Mouse (Mus musculus): ENCODE data around the gene Gm21083. TPM values are rescaled to one million over a fixed set of nuclear protein-coding genes. Genes with fewer than 3 reads are reported as not detected.

The Gm21083 gene
- 0.14 TPM in 1 of 2 replicates, not detected in the other for polyA plus RNA-seq (2012; rRNA removed)

DNA sequence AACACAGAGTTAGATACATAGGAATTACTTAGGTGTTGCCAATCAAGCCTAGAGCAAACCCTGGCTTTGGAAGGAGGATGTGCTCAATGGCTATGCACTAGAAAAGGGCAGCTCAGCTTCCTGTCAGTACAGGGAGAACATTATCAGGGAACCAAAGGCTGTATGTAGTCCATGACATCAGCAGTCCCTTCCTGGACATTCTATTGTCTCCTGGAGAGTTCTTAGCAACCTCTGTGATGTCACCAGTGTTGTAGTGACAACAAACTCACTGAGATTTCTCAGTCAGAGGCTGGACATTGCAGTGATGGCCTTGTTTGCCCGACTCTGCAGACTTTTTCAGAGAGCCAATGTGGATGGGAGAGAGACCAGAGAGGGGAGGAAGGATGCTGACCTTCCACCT lies at the start of gene Gm21083:
TSS of gene Gm21083 (plus strand) at position 301 of the 400 bp plus-strand sequence.

DNA sequence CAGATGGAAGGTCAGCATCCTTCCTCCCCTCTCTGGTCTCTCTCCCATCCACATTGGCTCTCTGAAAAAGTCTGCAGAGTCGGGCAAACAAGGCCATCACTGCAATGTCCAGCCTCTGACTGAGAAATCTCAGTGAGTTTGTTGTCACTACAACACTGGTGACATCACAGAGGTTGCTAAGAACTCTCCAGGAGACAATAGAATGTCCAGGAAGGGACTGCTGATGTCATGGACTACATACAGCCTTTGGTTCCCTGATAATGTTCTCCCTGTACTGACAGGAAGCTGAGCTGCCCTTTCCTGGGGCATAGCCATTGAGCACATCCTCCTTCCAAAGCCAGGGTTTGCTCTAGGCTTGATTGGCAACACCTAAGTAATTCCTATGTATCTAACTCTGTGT lies 48.0 kb upstream of the Gm21083 start, which contains the start of gene Gm21190:
TSS of gene Gm21190 (minus strand) at position 101 of the 400 bp plus-strand sequence.

DNA sequence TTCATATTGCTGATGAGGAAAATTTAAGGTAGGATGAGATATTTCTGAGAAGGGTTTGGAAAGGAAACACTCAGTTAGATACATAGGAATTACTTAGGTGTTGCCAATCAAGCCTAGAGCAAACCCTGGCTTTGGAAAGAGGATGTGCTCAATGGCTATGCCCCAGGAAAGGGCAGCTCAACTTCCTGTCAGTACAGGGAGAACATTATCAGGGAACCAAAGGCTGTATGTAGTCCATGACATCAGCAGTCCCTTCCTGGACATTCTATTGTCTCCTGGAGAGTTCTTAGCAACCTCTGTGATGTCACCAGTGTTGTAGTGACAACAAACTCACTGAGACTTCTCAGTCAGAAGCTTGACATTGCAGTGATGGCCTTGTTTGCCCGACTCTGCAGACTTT lies 41.6 kb downstream of the Gm21083 start, which contains the start of gene Speer4d:
TSS of gene Speer4d (plus strand) at position 301 of the 400 bp plus-strand sequence.

Other genes starting within 250 kb of the Gm21083 start
- gene Gm21149, start 100.8 kb upstream of the Gm21083 start, polyA plus RNA-seq (2012; rRNA removed), result 0.63 and 1.1 TPM in 2 replicates
- 0.27 and 0.35 TPM in 2 replicates for gene Gm21190, start 48.1 kb upstream of the Gm21083 start, polyA plus RNA-seq (2012; rRNA removed)
- gene Speer4d, start 41.7 kb downstream of the Gm21083 start, polyA plus RNA-seq (2012; rRNA removed), result not detected in 2 replicates
- not detected in 2 replicates for gene 4930572O03Rik, start 79.7 kb downstream of the Gm21083 start, polyA plus RNA-seq (2012; rRNA removed)
- 0.54 and 0.68 TPM in 2 replicates for gene Speer4c, start 136.9 kb downstream of the Gm21083 start, polyA plus RNA-seq (2012; rRNA removed)